Mouse (Mus musculus): ENCODE measurements around the gene Zfp825. TPM values are rescaled to one million over a fixed set of nuclear protein-coding genes. Genes with fewer than 3 reads are reported as not detected.

The Zfp825 gene
- 4.4 TPM for polyA plus RNA-seq (2015; fragmentation: Illumina TruSeq; extraction: RNeasy Lipid Tissue Mini Kit (QIAGEN cat#74804); ENCODE audit: insufficient read depth, low read depth, low replicate concordance)

GRCm38 (mm10) chr13:74493911-74494679 is at the start of gene Zfp825:
Gene Zfp825, minus strand, starts transcription at chr13:74493992.

Other genes with a start within 250 kb of the Zfp825 start
- gene Ahrr, start 201.7 kb downstream of the Zfp825 start, polyA plus RNA-seq (2015; fragmentation: Illumina TruSeq; extraction: RNeasy Lipid Tissue Mini Kit (QIAGEN cat#74804); ENCODE audit: insufficient read depth, low read depth, low replicate concordance): not detected
- 18.9 TPM for gene Pdcd6, start 176.4 kb downstream of the Zfp825 start, polyA plus RNA-seq (2015; fragmentation: Illumina TruSeq; extraction: RNeasy Lipid Tissue Mini Kit (QIAGEN cat#74804); ENCODE audit: insufficient read depth, low read depth, low replicate concordance)
- 40.8 TPM for gene Sdha, start 143.7 kb downstream of the Zfp825 start, polyA plus RNA-seq (2015; fragmentation: Illumina TruSeq; extraction: RNeasy Lipid Tissue Mini Kit (QIAGEN cat#74804); ENCODE audit: insufficient read depth, low read depth, low replicate concordance)
- gene Ccdc127, start 143.7 kb downstream of the Zfp825 start, polyA plus RNA-seq (2015; fragmentation: Illumina TruSeq; extraction: RNeasy Lipid Tissue Mini Kit (QIAGEN cat#74804); ENCODE audit: insufficient read depth, low read depth, low replicate concordance): 7.6 TPM
- not detected for gene Lrrc14b, start 130.0 kb downstream of the Zfp825 start, polyA plus RNA-seq (2015; fragmentation: Illumina TruSeq; extraction: RNeasy Lipid Tissue Mini Kit (QIAGEN cat#74804); ENCODE audit: insufficient read depth, low read depth, low replicate concordance)
- 0.63 TPM for gene Zfp72, start 103.2 kb downstream of the Zfp825 start, polyA plus RNA-seq (2015; fragmentation: Illumina TruSeq; extraction: RNeasy Lipid Tissue Mini Kit (QIAGEN cat#74804); ENCODE audit: insufficient read depth, low read depth, low replicate concordance)
- gene Ftl1-ps1, start 94.3 kb downstream of the Zfp825 start, polyA plus RNA-seq (2015; fragmentation: Illumina TruSeq; extraction: RNeasy Lipid Tissue Mini Kit (QIAGEN cat#74804); ENCODE audit: insufficient read depth, low read depth, low replicate concordance): 17.8 TPM
- 5.6 TPM for gene Erap1, start 145.6 kb upstream of the Zfp825 start, polyA plus RNA-seq (2015; fragmentation: Illumina TruSeq; extraction: RNeasy Lipid Tissue Mini Kit (QIAGEN cat#74804); ENCODE audit: insufficient read depth, low read depth, low replicate concordance)